Mouse (Mus musculus) monocyte, adult 5-6 weeks (primary cell): ENCODE results near the gene Elane. TPM values are rescaled to one million over a fixed set of nuclear protein-coding genes. Genes with fewer than 3 reads are reported as not detected.

Experiments used
- ATAC-seq: fragments of 153-309, 156-312 bp; replicated peaks from 2 replicates; pipeline ENCODE4 v1.8.0; 2017; ENCODE audit warnings: mild to moderate bottlenecking; ENCODE audit not compliant: low TSS enrichment, insufficient number of reproducible peaks, severe bottlenecking, poor library complexity, low FRiP score
- total RNA-seq: library from RNA; stranded (forward); fragments of 200-1000, 200-491, 200-594 nt; gene quantifications from 3 replicates; pipeline ENCODE4 v1.2.3, GENCODE M21; 2017

Elane gene
- total RNA-seq, 1 experiment from 2014 or later = not detected

DNA sequence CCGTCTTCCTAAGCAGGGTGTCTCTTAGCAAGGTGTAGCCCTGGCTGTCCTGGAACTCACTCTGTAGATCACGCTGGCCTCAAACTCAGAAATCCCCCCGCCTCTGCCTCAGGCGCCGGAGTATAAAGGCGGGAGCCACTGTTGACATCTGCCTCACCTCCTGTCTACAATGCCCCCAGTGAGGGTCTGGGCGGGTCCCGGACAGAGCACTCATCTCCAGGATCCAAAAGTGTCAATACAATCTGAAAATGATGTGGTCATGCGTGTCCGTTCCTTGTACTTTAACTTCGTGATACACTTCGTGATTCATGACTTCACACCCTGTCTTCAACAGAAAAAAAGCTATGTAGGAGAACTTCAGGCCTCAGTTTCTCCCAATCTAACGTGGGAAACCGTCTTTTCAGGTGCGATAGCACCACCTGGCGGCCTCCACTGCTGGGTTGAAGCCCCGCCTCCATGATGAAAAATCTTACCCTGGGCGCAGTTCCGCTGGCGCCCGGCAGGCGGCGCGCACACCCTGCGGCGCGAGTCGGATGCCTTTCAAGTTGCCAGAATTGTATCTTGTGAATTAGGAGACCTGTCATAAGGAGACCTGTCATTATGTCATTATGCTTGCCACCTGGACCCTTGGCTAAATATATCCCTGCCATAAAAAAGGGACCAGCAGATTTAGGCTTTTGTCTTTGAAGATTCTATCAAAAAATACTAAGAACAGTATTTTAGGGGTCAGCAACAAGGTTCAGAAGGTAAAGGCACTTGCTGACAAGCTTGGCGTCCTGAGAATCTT is 39.1 kb downstream of the Elane start:
- peak; percentile 24 for ATAC-seq

DNA sequence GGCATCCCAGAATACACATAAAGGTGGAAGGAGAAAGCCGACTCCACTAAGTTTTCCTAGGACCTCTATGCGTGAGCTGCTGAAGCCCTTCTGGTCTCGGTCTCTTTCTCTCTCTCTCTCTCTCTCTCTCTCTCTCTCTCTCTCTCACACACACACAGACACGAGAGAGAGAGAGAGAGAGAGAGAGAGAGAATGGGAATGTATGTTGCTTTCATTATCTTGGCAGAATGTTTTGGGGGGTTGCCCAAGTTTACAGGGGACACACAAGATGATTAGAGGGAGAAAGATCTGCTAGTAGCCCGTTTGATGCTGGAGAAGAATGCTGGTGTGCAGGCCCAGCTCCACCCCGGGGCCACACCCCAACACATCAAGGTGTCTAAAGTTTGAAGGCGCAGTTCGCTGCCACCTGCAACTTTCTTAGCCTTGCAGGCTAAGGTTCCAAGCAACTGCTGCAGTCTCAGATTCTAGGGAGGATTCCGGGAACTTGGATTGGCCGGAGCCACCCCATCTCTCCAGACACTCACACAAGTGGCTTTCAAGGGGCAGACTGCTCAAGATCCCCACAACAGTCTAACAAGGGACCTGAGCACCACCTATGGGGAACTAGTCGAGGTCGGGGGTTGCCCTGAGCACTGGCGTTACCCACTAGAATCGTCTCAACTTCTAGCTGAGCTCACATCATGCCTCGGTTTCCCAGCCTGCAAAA is 39.9 kb downstream of the Elane start:
- no peak for ATAC-seq

- peak; percentile 49 for ATAC-seq
Measured at GRCm38 (mm10) chr10:79926491-79927323, 40.7 kb downstream of the Elane start, which contains the start of gene Arid3a. Gene Arid3a (plus strand): TSS chr10:79927043.

- 0 out of 2 replicates have a peak, but pooled peaks have one; percentile 2 for ATAC-seq
Measured at GRCm38 (mm10) chr10:79927324-79928029, 41.4 kb downstream of the Elane start.

DNA sequence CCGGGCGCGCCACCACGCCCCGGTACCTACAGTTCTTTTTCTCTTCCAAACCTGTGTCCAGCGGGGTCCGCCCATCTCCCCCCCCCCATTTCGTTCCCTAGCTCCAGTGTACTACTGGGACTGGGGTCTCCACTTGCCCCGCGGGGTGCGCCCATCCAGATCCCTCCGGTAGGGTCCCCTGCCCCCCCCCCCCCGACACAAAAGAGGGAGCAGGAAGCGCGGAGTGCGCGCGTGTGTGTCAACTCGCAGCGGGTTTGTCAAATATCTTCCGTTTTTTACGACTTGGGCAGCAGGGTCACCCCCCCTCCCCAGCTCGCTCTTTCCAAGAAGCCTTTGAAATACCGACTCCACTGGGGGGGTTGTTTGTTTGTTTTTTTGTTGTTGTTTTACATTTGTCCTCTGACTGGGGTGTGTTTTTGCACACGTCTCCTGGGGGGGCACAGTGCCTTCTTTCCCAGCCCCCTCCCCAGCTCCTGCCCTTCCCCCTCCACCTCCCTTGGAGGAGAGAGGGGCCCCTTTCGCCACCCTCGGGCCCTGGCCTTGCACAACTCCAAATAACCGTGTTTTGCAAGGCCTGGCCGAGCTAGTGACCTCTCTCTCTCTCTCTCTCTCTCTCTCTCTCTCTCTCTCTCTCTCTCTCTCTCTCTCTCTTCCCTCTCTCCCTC is 42.1 kb downstream of the Elane start:
- ATAC-seq = peak; percentile 33; the same call in 1 of the 2 replicates

DNA sequence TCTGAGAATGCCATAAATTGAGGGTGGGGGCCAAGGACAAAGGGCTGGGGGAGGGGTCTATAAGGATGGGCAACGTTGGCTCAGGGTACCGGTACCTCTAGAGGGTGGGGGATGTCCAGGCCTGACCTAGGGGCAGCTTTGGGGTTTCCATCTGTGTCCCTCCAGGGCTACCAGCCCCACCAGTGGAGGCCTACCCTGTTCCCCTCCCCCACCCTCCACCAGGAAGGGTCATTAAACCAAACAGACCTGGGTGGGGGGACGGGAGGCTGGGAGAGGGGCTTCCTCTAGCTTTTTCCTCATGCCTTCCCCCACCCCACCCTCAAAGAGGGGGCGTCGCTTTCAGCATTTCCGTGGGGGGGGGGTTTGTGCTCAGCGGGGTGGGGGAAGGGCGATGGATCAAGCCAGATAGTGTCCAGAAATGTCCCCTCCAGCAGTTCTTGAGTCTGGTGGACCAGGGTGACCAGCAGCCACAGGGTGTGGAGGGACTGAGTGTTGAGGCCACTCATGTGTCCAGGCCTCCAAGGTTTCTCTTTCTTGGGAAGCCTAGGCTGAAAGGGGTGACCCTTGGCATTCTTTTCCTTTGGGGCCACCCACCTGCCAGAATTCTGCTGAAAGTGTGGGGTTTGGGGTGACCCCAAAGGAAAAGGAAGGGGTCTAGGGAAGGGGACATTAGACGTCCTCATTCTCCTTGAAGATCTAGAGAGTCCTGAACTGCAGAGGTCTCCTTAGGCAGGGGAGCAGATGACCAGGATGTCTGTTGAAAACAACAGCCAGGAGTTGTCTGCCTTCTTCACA is 43.1 kb downstream of the Elane start:
- ATAC-seq = no peak

GRCm38 (mm10) chr10:79929967-79930825 is 44.1 kb downstream of the Elane start:
- ATAC-seq = no peak

DNA sequence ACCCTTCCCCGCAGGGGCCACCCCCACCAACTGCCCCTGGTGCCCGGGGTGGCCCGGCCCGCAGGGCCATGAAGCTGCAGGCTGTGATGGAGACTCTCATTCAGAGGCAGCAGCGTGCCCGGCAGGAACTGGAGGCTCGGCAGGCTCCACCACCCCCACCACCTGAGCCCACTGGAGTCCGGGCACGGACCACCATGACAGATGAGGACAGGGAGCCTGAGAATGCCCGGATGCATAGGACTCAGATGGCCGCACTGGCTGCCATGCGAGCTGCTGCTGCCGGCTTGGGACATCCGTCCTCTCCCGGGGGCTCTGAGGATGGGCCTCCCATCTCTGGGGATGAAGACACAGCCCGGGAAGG is 44.8 kb downstream of the Elane start:
- no peak for ATAC-seq

DNA sequence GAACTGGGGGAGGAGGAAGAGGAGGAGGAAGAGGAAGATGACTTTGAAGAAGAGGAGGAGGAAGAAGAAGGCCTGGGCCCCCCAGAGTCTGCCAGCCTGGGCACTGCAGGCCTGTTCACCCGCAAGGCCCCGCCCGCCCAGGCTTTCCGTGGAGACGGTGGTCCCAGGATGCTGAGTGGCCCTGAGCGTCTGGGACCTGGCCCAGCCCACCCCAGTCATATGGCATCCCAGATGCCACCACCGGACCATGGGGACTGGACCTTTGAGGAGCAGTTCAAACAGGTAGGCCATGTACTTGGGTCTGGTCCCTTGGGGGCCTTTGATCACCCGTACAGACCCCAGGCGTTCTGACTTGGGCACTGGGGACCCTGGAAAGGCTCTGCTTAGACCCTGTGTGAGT is 45.8 kb downstream of the Elane start:
- ATAC-seq = no peak

GRCm38 (mm10) chr10:79932736-79933135 is 46.7 kb downstream of the Elane start:
- ATAC-seq = no peak

- no peak for ATAC-seq
Measured at GRCm38 (mm10) chr10:79933145-79933679, 47.2 kb downstream of the Elane start.

DNA sequence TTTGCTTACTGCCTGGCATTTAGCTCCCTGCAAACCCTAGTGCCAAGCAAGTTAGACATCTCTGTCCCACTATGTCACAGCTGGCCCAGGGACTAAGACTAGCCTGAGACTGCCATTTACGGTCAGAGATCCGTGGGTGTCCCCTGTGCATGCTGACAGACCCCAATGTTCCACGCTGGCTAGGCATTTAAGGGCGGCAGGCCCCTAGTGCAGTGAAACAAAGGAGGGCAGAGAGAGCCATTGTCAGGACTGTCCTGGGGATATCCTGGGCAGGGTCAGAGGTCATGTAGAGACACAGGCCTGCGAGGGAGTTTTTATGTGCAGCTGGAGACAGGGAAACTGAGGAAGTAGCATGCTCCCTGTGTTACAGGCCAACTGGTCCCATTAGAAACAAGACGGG is 47.8 kb downstream of the Elane start:
- ATAC-seq = no peak

- ATAC-seq = 0 out of 2 replicates have a peak, but pooled peaks have one; percentile 12
Measured at GRCm38 (mm10) chr10:79934272-79934721, 48.2 kb downstream of the Elane start.

DNA sequence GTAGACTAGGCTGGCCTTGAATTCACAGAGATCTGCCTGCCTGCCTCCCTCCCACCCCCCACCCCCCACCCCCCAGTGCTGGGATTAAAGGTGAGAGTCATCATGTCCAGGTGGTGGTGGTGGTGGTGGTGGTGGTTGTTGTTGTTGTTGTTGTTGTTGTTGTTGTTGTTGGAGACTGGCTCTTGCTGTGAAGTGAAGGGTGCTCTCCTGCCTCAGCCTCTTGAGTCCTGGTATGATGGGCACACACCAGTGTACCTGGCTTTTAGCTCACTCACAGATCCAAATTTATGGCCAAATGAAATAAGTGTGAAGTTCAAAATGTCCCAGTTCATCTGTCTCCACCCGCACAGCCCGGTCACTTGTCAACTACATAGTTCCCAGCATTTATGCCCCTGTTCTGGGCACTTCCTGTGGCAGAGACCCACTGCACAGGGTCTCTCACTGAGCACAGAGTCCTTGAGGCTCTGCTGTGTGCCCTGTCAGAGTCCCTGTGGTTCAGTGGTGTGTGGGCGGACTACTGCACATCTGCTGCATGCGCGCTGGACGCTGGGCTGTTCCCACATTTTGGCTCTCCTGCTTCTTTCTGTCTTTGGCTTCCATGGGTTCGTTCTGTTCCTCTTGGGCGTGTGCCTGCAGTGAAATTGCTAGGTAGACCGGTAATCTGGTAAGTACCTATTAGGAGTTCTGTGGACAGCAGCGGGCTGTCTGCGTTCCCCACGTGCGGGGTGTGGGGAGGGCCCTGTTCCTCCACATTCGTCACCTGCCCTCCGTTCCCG is 48.9 kb downstream of the Elane start:
- ATAC-seq = no peak

- ATAC-seq = no peak
Measured at GRCm38 (mm10) chr10:79936284-79936910, 50.4 kb downstream of the Elane start.
